Mouse (Mus musculus) stomach, postnatal 0 days (tissue): ENCODE data around the gene Lgr4. TPM values are rescaled to one million over a fixed set of nuclear protein-coding genes. Genes with fewer than 3 reads are reported as not detected.

ENCODE experiments used
- ATAC-seq: fragments of 200-750 bp; cut with Nextera tagmentation; 2 replicates; pipeline ENCODE4 v1.8.0; 2017; ENCODE audit not compliant: low FRiP score, low TSS enrichment
- DNase-seq: peaks from one replicate; pipeline ENCODE4 v3.0.0-alpha.2; 2016; ENCODE audit warnings: low spot score
- H3K27ac ChIP-seq: fragments of 300-500 bp; sonication (generic); replicated peaks from 2 replicates; pipeline ENCODE4 v1.5.1; 2014; ENCODE audit warnings: mild to moderate bottlenecking, control low read depth
- H3K27me3 ChIP-seq: fragments of 300-500 bp; sonication (generic); 2 replicates; pipeline ENCODE4 v1.6.1; 2014; ENCODE audit warnings: low read length; ENCODE audit not compliant: control insufficient read depth, insufficient read depth
- H3K36me3 ChIP-seq: fragments of 300-500 bp; sonication (generic); 2 replicates; pipeline ENCODE4 v1.6.1; 2014; ENCODE audit warnings: low read length, mixed read lengths; ENCODE audit not compliant: control insufficient read depth, insufficient read depth
- H3K4me1 ChIP-seq: fragments of 300-500 bp; sonication (generic); replicated peaks from 2 replicates; pipeline ENCODE4 v1.6.1; 2014; ENCODE audit warnings: antibody characterized with exemption; ENCODE audit not compliant: control insufficient read depth, insufficient read depth
- H3K4me2 ChIP-seq: fragments of 300-500 bp; sonication (generic); replicated peaks from 2 replicates; pipeline ENCODE4 v1.6.1; 2014; ENCODE audit warnings: low read depth, mild to moderate bottlenecking, control low read depth, moderate library complexity
- H3K4me3 ChIP-seq: fragments of 300-500 bp; sonication (generic); 2 replicates; pipeline ENCODE4 v1.5.1; 2014; ENCODE audit warnings: low read depth, low read length, control low read depth
- H3K9ac ChIP-seq: fragments of 300-500 bp; sonication (generic); 2 replicates; pipeline ENCODE4 v1.6.1; 2014; ENCODE audit warnings: mild to moderate bottlenecking, low read length, control low read depth, mixed read lengths
- H3K9me3 ChIP-seq: fragments of 300-500 bp; sonication (generic); 2 replicates; pipeline ENCODE4 v1.6.1; 2016; ENCODE audit warnings: low read length; ENCODE audit not compliant: control insufficient read depth
- CTCF ChIP-seq: IDR thresholded peaks from 2 replicates; pipeline ENCODE4 v1.5.1; 2016; ENCODE audit warnings: antibody characterized with exemption, low read depth, mild to moderate bottlenecking, moderate library complexity
- EP300 ChIP-seq: optimal IDR thresholded peaks from 2 replicates; pipeline ENCODE3; 2016; ENCODE audit warnings: antibody characterized with exemption
- WGBS: fragments of 180-500 bp; shearing (Covaris S2); extraction: QIAGEN DNeasy Blood & Tissue Kit; methylation state at CpG from one replicate; pipeline ENCODE4 v1.1.7; 2014; 5-methylcytosine and 5-hydroxymethylcytosine counted together
- polyA plus RNA-seq: library from polyadenylated mRNA; unstranded; fragments of >200 nt; fragmentation: Nextera tagmentation; extraction: Ambion mirVana; gene quantifications from 2 replicates; pipeline ENCODE4 v1.2.1, GENCODE M21; 2015

Gene Lgr4
- polyA plus RNA-seq, 1 experiment from 2014 or later, result 15.0 TPM

- Histone ChIP-seq H3K27me3 (no peaks in the 10 kb centered on the region), H3K9me3 (no peaks in the 10 kb centered on the region), H3K9ac (no peak overlapping the region), H3K36me3 (no peaks in the 10 kb centered on the region), H3K4me1 (no peaks in the 10 kb centered on the region), H3K27ac (no peak overlapping the region), H3K4me3 (no peak overlapping the region), H3K4me2 (no peak overlapping the region)
- WGBS, result 55% methylated on average over 4 of the region's 4 CpGs
- no peak for DNase-seq
- no peak for TF ChIP-seq CTCF
- no peak for TF ChIP-seq EP300
- no peak for ATAC-seq
Measured at GRCm38 (mm10) chr2:109953893-109954292, 36.4 kb downstream of the Lgr4 start.

GRCm38 (mm10) chr2:109955060-109955459, 37.6 kb downstream of the Lgr4 start:
- Histone ChIP-seq H3K36me3 (no peaks in the 10 kb centered on the region), H3K9ac (no peak overlapping the region), H3K27me3 (no peaks in the 10 kb centered on the region), H3K4me2 (no peak overlapping the region), H3K4me3 (no peak overlapping the region), H3K4me1 (peaks cover 5% of the 10 kb centered on the region; the same call in 1 of the 2 replicates), H3K27ac (no peak overlapping the region), H3K9me3 (no peaks in the 10 kb centered on the region)
- DNase-seq (no peak), ATAC-seq (no peak)
- WGBS, result 50% methylated on average over 5 of the region's 5 CpGs
- TF ChIP-seq EP300 (no peak), CTCF (no peak)

GRCm38 (mm10) chr2:109955910-109956309, 38.5 kb downstream of the Lgr4 start:
- Histone ChIP-seq H3K4me1 (peaks cover 5% of the 10 kb centered on the region; the same call in 1 of the 2 replicates), H3K4me2 (no peak overlapping the region), H3K4me3 (no peak overlapping the region), H3K27ac (no peak overlapping the region), H3K9me3 (no peaks in the 10 kb centered on the region), H3K36me3 (no peaks in the 10 kb centered on the region), H3K9ac (no peak overlapping the region), H3K27me3 (no peaks in the 10 kb centered on the region)
- ATAC-seq (no peak), DNase-seq (no peak)
- TF ChIP-seq EP300 (no peak), CTCF (no peak)
- 60% methylated on average over 5 of the region's 5 CpGs for whole genome bisulfite sequencing

GRCm38 (mm10) chr2:109956785-109957184, 39.3 kb downstream of the Lgr4 start:
- no peak overlapping the region for H3K4me3 ChIP-seq
- no peak overlapping the region for H3K9ac ChIP-seq
- H3K4me2 ChIP-seq, result no peak overlapping the region
- no peaks in the 10 kb centered on the region for H3K27me3 ChIP-seq
- H3K9me3 ChIP-seq, result no peaks in the 10 kb centered on the region
- H3K36me3 ChIP-seq, result no peaks in the 10 kb centered on the region
- no peak for TF ChIP-seq EP300
- no peak for TF ChIP-seq CTCF
- ATAC-seq (0 out of 2 replicates have a peak, but pooled peaks have one; percentile 41), DNase-seq (no peak)
- H3K4me1 ChIP-seq, result peaks cover 5% of the 10 kb centered on the region; the same call in 1 of the 2 replicates
- WGBS, result 36% methylated on average over 4 of the region's 4 CpGs
- 0 out of 2 replicates have a peak overlapping the region, but pooled peaks have one; percentile 30 for H3K27ac ChIP-seq

- peaks cover 5% of the 10 kb centered on the region; the same call in 1 of the 2 replicates for H3K4me1 ChIP-seq
- WGBS, result 52% methylated on average over 4 of the region's 4 CpGs
- DNase-seq, result no peak
- H3K4me2 ChIP-seq, result no peak overlapping the region
- no peak overlapping the region for H3K4me3 ChIP-seq
- TF ChIP-seq CTCF, result no peak
- peak overlapping the region; percentile 53; the same call in 1 of the 2 replicates for H3K27ac ChIP-seq
- H3K27me3 ChIP-seq, result no peaks in the 10 kb centered on the region
- ATAC-seq, result peak; percentile 51; the same call in 1 of the 2 replicates
- H3K36me3 ChIP-seq, result no peaks in the 10 kb centered on the region
- no peak overlapping the region for H3K9ac ChIP-seq
- no peaks in the 10 kb centered on the region for H3K9me3 ChIP-seq
Measured at GRCm38 (mm10) chr2:109958692-109959406, 41.4 kb downstream of the Lgr4 start.

- H3K4me3 ChIP-seq, result no peak overlapping the region
- TF ChIP-seq EP300 (no peak), CTCF (no peak)
- H3K9ac ChIP-seq, result no peak overlapping the region
- peak overlapping the region; percentile 53; the same call in 1 of the 2 replicates for H3K27ac ChIP-seq
- DNase-seq (no peak), ATAC-seq (no peak)
- 66% methylated on average over 11 of the region's 11 CpGs for WGBS
- peaks cover 5% of the 10 kb centered on the region; the same call in 1 of the 2 replicates for H3K4me1 ChIP-seq
- no peaks in the 10 kb centered on the region for H3K27me3 ChIP-seq
- no peak overlapping the region for H3K4me2 ChIP-seq
- H3K36me3 ChIP-seq, result no peaks in the 10 kb centered on the region
- no peaks in the 10 kb centered on the region for H3K9me3 ChIP-seq
Measured at GRCm38 (mm10) chr2:109959407-109960075, 42.1 kb downstream of the Lgr4 start.
